Mouse (Mus musculus) liver, adult 2 months (tissue): Measurements from ENCODE around the gene Ralgapa2.

ENCODE experiments used
- CTCF ChIP-seq: fragments of 200-500 bp; IDR thresholded peaks from 2 replicates; pipeline ENCODE4 v1.5.1; 2011; ENCODE audit warnings: low read depth, low read length, control low read depth
- POLR2A ChIP-seq: fragments of 200-500 bp; IDR thresholded peaks from 2 replicates; pipeline ENCODE4 v1.6.1; 2011; ENCODE audit warnings: low read length, control low read depth; ENCODE audit not compliant: insufficient read depth; ENCODE audit errors: extremely low read depth

GRCm38 (mm10) chr2:146326654-146327053, 185.5 kb downstream of the Ralgapa2 start:
- TF ChIP-seq CTCF (no peak), POLR2A (no peak)
